Mouse (Mus musculus): ENCODE measurements around the gene Ncln.
"Not testable (repeated sequence)": the region's sequence is repeated elsewhere in the genome, so short reads cannot be mapped to it uniquely, and the experiment has no call there.

Ncln gene

GRCm38 (mm10) chr10:81460471-81460870, 35.7 kb downstream of the Ncln start:
- no peak for DNase-seq

GRCm38 (mm10) chr10:81459399-81459798, 36.8 kb downstream of the Ncln start:
- DNase-seq: no peak

GRCm38 (mm10) chr10:81458267-81458666, 37.9 kb downstream of the Ncln start:
- DNase-seq: no peak

- no peak for DNase-seq
Measured at GRCm38 (mm10) chr10:81457624-81458023, 38.6 kb downstream of the Ncln start.

GRCm38 (mm10) chr10:81456983-81457563, 39.1 kb downstream of the Ncln start:
- DNase-seq: no peak

- no peak for DNase-seq
Measured at GRCm38 (mm10) chr10:81455181-81455895, 40.9 kb downstream of the Ncln start, which contains the start of gene Nfic. Gene Nfic (minus strand): TSS chr10:81455635.

- DNase-seq: no peak
Measured at GRCm38 (mm10) chr10:81454106-81454505, 42.1 kb downstream of the Ncln start.

GRCm38 (mm10) chr10:81452947-81453288, 43.3 kb downstream of the Ncln start:
- no peak for DNase-seq

GRCm38 (mm10) chr10:81452237-81452946, 43.8 kb downstream of the Ncln start:
- no peak for DNase-seq

GRCm38 (mm10) chr10:81451365-81451745, 44.8 kb downstream of the Ncln start:
- no peak for DNase-seq

GRCm38 (mm10) chr10:81450641-81451364, 45.4 kb downstream of the Ncln start:
- DNase-seq: no peak

GRCm38 (mm10) chr10:81450140-81450539, 46.1 kb downstream of the Ncln start:
- peak; percentile 91 for DNase-seq

- not testable (repeated sequence) for DNase-seq
Measured at GRCm38 (mm10) chr10:81445516-81445915, 50.7 kb downstream of the Ncln start.

- peak; percentile 54 for DNase-seq
Measured at GRCm38 (mm10) chr10:81441019-81441418, 55.2 kb downstream of the Ncln start.
